Mouse (Mus musculus) liver, adult 2 months (tissue): Measurements from ENCODE around the gene Naaladl2. TPM values are rescaled to one million over a fixed set of nuclear protein-coding genes. Genes with fewer than 3 reads are reported as not detected.

ENCODE experiments used
- DNase-seq: peaks from one replicate; pipeline ENCODE4 v3.0.0-alpha.2; 2011; ENCODE audit warnings: low read depth, low spot score; ENCODE audit errors: extremely low read depth
- H3K27ac ChIP-seq: fragments of 200-500 bp; replicated peaks from 2 replicates; pipeline ENCODE4 v1.5.1; 2012; ENCODE audit warnings: low read depth, mild to moderate bottlenecking, control low read depth, inconsistent platforms, low read length; ENCODE audit not compliant: insufficient read depth
- H3K27me3 ChIP-seq: fragments of 200-500 bp; 2 replicates; pipeline ENCODE4 v1.6.1; 2012; ENCODE audit warnings: mild to moderate bottlenecking, moderate library complexity, low read length, inconsistent platforms; ENCODE audit not compliant: control insufficient read depth, insufficient read depth
- H3K36me3 ChIP-seq: fragments of 200-500 bp; 2 replicates; pipeline ENCODE4 v1.6.1; 2012; ENCODE audit warnings: low read length, inconsistent platforms; ENCODE audit not compliant: control insufficient read depth, insufficient read depth
- H3K4me1 ChIP-seq: fragments of 200-500 bp; 2 replicates; pipeline ENCODE4 v1.6.1; 2011; ENCODE audit warnings: low read length; ENCODE audit not compliant: control insufficient read depth, insufficient read depth
- H3K4me3 ChIP-seq: fragments of 200-500 bp; 2 replicates; pipeline ENCODE4 v1.5.1; 2011; ENCODE audit warnings: low read depth, mild to moderate bottlenecking, control low read depth, low read length, moderate library complexity; ENCODE audit not compliant: insufficient read depth
- H3K79me2 ChIP-seq: fragments of 200-500 bp; 2 replicates; pipeline ENCODE4 v1.6.1; 2012; ENCODE audit warnings: inconsistent platforms, mild to moderate bottlenecking, low read length, moderate library complexity; ENCODE audit not compliant: control insufficient read depth, insufficient read depth
- H3K9ac ChIP-seq: fragments of 200-500 bp; 2 replicates; pipeline ENCODE4 v1.6.1; 2012; ENCODE audit warnings: low read depth, mild to moderate bottlenecking, control low read depth, inconsistent platforms, low read length
- CTCF ChIP-seq: fragments of 200-500 bp; IDR thresholded peaks from 2 replicates; pipeline ENCODE4 v1.5.1; 2011; ENCODE audit warnings: low read depth, low read length, control low read depth
- POLR2A ChIP-seq: fragments of 200-500 bp; IDR thresholded peaks from 2 replicates; pipeline ENCODE4 v1.6.1; 2011; ENCODE audit warnings: low read length, control low read depth; ENCODE audit not compliant: insufficient read depth; ENCODE audit errors: extremely low read depth
- WGBS: fragments of 180-500 bp; shearing (Covaris S2); methylation state at CpG from one replicate; pipeline ENCODE4 v1.1.7; 2018; 5-methylcytosine and 5-hydroxymethylcytosine counted together
- polyA plus RNA-seq: library from polyadenylated mRNA; depleted of rRNA; stranded (reverse); fragments of >200 nt; gene quantifications from 2 replicates; pipeline ENCODE4 v1.2.3, GENCODE M21; 2012
- total RNA-seq: library from RNA; depleted of rRNA; stranded (reverse); fragments of >200 nt; gene quantifications from 2 replicates; pipeline ENCODE4 v1.2.3, GENCODE M21; 2014

Naaladl2 gene
- total and polyA plus RNA-seq, 2 experiments: 0.31 to 6.9 TPM

DNA sequence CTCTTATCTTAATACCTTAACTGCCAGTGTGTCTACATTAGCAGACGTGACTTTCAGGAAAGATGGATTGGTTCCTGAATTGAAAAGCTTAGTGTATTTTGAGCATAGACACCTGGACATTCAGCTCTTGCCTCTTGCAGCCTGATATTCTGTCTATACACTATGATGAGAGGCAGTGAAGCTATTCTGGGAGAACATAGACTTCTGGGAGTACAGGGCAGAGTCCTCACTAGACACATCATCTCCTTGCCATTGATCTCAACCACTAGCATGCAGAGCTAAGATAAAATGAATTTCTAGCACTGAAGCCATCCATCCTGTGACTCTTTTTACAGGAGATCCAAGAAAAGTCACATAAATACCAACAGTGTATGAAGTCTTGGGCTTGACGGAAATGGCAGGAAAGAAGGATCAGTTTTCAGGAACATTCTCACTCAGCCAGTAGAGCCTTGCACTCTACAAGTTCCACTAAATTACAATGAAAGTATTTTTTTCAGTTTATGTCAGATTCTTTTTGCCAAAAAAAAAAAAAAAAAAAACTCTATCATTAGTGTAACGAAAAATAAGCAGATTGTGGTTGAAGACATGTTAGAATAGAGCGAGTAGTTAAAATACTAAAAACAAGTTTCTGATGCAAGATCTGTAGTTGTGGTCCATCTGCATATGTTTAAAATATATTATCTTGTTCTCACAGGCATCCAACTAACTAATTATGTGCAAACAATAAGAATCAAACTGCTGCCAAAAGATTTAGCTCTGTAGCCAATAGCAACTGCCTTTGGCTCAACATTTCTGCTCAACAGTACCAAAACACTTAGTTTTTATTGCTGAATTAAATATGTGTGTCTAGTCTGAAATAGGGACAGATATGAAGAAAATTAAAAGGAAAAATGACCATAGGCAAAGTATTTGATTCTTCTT lies 1171.1 kb downstream of the Naaladl2 start:
- Histone ChIP-seq H3K4me1 (no peaks in the 10 kb centered on the region), H3K79me2 (no peaks in the 10 kb centered on the region), H3K4me3 (no peak overlapping the region), H3K27ac (no peak overlapping the region), H3K36me3 (no peaks in the 10 kb centered on the region), H3K9ac (no peak overlapping the region), H3K27me3 (no peaks in the 10 kb centered on the region)
- no peak for DNase-seq
- TF ChIP-seq CTCF: no peak
- no peak for TF ChIP-seq POLR2A
- 78% methylated on average over 4 of the region's 4 CpGs for WGBS

GRCm38 (mm10) chr3:23962961-23963621 lies 1181.0 kb downstream of the Naaladl2 start:
- peaks cover 5% of the 10 kb centered on the region; the same call in 1 of the 2 replicates for H3K4me1 ChIP-seq
- no peak overlapping the region for H3K27ac ChIP-seq
- H3K79me2 ChIP-seq: no peaks in the 10 kb centered on the region
- no peaks in the 10 kb centered on the region for H3K36me3 ChIP-seq
- no peak overlapping the region for H3K4me3 ChIP-seq
- H3K27me3 ChIP-seq: no peaks in the 10 kb centered on the region
- H3K9ac ChIP-seq: no peak overlapping the region
- peak; percentile 59 for DNase-seq
- TF ChIP-seq POLR2A: no peak
- TF ChIP-seq CTCF: no peak

- Histone ChIP-seq H3K36me3 (no peaks in the 10 kb centered on the region), H3K27ac (no peak overlapping the region), H3K9ac (no peak overlapping the region), H3K4me3 (no peak overlapping the region), H3K4me1 (no peaks in the 10 kb centered on the region), H3K79me2 (no peaks in the 10 kb centered on the region), H3K27me3 (no peaks in the 10 kb centered on the region)
- TF ChIP-seq CTCF (no peak), POLR2A (no peak)
- WGBS: 81% methylated on average over 2 of the region's 2 CpGs
- DNase-seq: no peak
Observed at GRCm38 (mm10) chr3:23946182-23946581, 1197.9 kb downstream of the Naaladl2 start.

DNA sequence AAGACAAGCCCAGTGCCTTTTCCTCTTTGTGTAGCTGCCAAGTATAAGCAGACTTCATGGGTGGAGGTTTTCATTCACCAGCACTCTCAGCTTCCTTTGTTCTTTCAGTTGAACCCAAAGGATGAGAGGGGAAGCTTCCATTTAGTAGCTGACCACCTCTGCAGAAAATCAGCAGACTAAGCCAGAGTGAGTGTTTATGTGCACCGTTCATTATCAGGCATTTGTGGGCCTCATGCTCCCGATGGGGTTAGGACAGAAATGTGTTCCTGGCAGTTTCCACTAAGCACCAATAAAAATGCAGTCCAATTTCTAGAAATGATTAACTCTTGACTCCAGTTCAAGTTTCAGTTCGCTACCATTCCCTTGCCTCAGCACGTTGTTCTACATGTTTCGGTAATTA lies 1206.8 kb downstream of the Naaladl2 start:
- peak overlapping the region; percentile 61 for H3K27ac ChIP-seq
- DNase-seq: peak; percentile 96
- no peaks in the 10 kb centered on the region for H3K36me3 ChIP-seq
- H3K9ac ChIP-seq: peak overlapping the region; percentile 12; the same call in 1 of the 2 replicates
- 13% methylated on average over 5 of the region's 5 CpGs for WGBS
- no peak for TF ChIP-seq CTCF
- TF ChIP-seq POLR2A: no peak
- H3K4me1 ChIP-seq: peaks cover 2% of the 10 kb centered on the region; the same call in 1 of the 2 replicates
- no peaks in the 10 kb centered on the region for H3K27me3 ChIP-seq
- H3K4me3 ChIP-seq: peak overlapping the region; percentile 3; the same call in 1 of the 2 replicates
- no peaks in the 10 kb centered on the region for H3K79me2 ChIP-seq

GRCm38 (mm10) chr3:23928097-23928496 lies 1216.0 kb downstream of the Naaladl2 start:
- TF ChIP-seq POLR2A (no peak), CTCF (no peak)
- 84% methylated on average over 4 of the region's 4 CpGs for WGBS
- Histone ChIP-seq H3K9ac (no peak overlapping the region), H3K4me1 (no peaks in the 10 kb centered on the region), H3K4me3 (no peak overlapping the region), H3K36me3 (no peaks in the 10 kb centered on the region), H3K27me3 (no peaks in the 10 kb centered on the region), H3K27ac (no peak overlapping the region), H3K79me2 (no peaks in the 10 kb centered on the region)
- no peak for DNase-seq
